Mouse (Mus musculus): Measurements from ENCODE around the gene Snrpa.
A peak's percentile ranks its signal among the peaks of the same experiment; 100 is the strongest.

Snrpa gene

GRCm38 (mm10) chr7:27166614-27167474, 29.2 kb downstream of the Snrpa start, which contains the start of gene Egln2:
Egln2 (minus strand) TSS chr7:27166802.
- peak; percentile 93 for DNase-seq (ENCODE audit: low read depth, low spot score)

GRCm38 (mm10) chr7:27166229-27166613, 29.9 kb downstream of the Snrpa start:
- no peak for DNase-seq (ENCODE audit: low read depth, low spot score)

GRCm38 (mm10) chr7:27165696-27166095, 30.4 kb downstream of the Snrpa start:
- DNase-seq (ENCODE audit: low read depth, low spot score) = no peak

GRCm38 (mm10) chr7:27165007-27165655, 30.9 kb downstream of the Snrpa start:
- DNase-seq (ENCODE audit: low read depth, low spot score) = no peak

- no peak for DNase-seq (ENCODE audit: low read depth, low spot score)
These were observed 31.7 kb downstream of the Snrpa start for GRCm38 (mm10) chr7:27164112-27164947.

- no peak for DNase-seq (ENCODE audit: low read depth, low spot score)
These were observed 32.6 kb downstream of the Snrpa start for GRCm38 (mm10) chr7:27163450-27163805.

- no peak for DNase-seq (ENCODE audit: low read depth, low spot score)
These were observed 33.2 kb downstream of the Snrpa start for GRCm38 (mm10) chr7:27162780-27163449.

- DNase-seq (ENCODE audit: low read depth, low spot score) = no peak
These were observed 34.3 kb downstream of the Snrpa start for GRCm38 (mm10) chr7:27161744-27162143.

GRCm38 (mm10) chr7:27160921-27161320, 35.1 kb downstream of the Snrpa start:
- DNase-seq (ENCODE audit: low read depth, low spot score) = no peak

GRCm38 (mm10) chr7:27159882-27160281, 36.2 kb downstream of the Snrpa start:
- no peak for DNase-seq (ENCODE audit: low read depth, low spot score)

GRCm38 (mm10) chr7:27159256-27159655, 36.8 kb downstream of the Snrpa start:
- no peak for DNase-seq (ENCODE audit: low read depth, low spot score)

- DNase-seq (ENCODE audit: low read depth, low spot score) = no peak
These were observed 37.9 kb downstream of the Snrpa start for GRCm38 (mm10) chr7:27158171-27158570.

GRCm38 (mm10) chr7:27156005-27156404, 40.1 kb downstream of the Snrpa start:
- no peak for DNase-seq (ENCODE audit: low read depth, low spot score)

- no peak for DNase-seq (ENCODE audit: low read depth, low spot score)
These were observed 42.8 kb downstream of the Snrpa start, which contains the start of gene Cyp2t4 for GRCm38 (mm10) chr7:27153205-27153764. Cyp2t4 (plus strand) TSS chr7:27153714.
